Mouse (Mus musculus) olfactory bulb, adult 2 months (tissue): ENCODE measurements at regions not wholly inside any gene's neighbourhood (a gene's known extent, or its start where the extent isn't known, plus 50 kb on each side); places are given as distances from the start of the nearest gene placed in this dataset.

Source experiments
- H3K27ac ChIP-seq: fragments of 200-500 bp; 2 replicates; pipeline ENCODE4 v1.5.1; 2012; ENCODE audit warnings: low read depth, low read length; ENCODE audit not compliant: insufficient read depth
- H3K4me1 ChIP-seq: fragments of 200-500 bp; 2 replicates; pipeline ENCODE4 v1.6.1; 2012; ENCODE audit warnings: low read length; ENCODE audit not compliant: control insufficient read depth, insufficient read depth
- H3K4me3 ChIP-seq: fragments of 200-500 bp; 2 replicates; pipeline ENCODE4 v1.5.1; 2012; ENCODE audit warnings: mild to moderate bottlenecking, low read depth, low read length, moderate library complexity; ENCODE audit not compliant: insufficient read depth
- CTCF ChIP-seq: fragments of 200-500 bp; IDR thresholded peaks from 2 replicates; pipeline ENCODE4 v1.5.1; 2012; ENCODE audit warnings: low read depth, mild to moderate bottlenecking, low read length, moderate library complexity; ENCODE audit not compliant: insufficient read depth
- POLR2A ChIP-seq: fragments of 200-500 bp; IDR thresholded peaks from 2 replicates; pipeline ENCODE4 v1.6.1; 2012; ENCODE audit warnings: mild to moderate bottlenecking, low read depth, low read length, moderate library complexity; ENCODE audit not compliant: insufficient read depth
- WGBS: fragments of 180-500 bp; shearing (Covaris S2); methylation state at CpG from one replicate; pipeline ENCODE4 v1.1.7; 2018; 5-methylcytosine and 5-hydroxymethylcytosine counted together

DNA sequence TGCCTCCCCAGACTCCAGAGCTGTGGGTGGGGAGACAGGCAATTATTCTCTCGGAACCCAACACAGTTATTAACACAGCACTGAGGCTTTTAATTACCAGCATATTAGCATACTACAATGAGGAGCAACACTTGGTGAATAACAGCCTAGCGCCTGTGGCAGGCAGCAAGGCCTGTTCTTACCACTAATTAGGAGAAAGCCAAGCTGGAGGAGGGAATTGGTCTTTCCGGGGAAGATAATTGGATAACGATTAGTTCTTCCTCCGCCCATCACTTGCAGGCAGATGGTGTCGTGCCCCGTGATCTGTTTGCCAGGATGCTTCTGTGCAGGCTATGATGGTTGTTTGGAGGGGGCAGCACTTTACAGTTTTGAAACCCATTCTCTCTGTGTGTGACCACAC lies 62.2 kb upstream of the Kcng1 start:
- TF ChIP-seq POLR2A (no peak), CTCF (no peak)
- Histone ChIP-seq H3K27ac (no peak overlapping the region), H3K4me1 (peaks cover 7% of the 10 kb centered on the region), H3K4me3 (no peak overlapping the region)
- 8% methylated on average over 7 of the region's 7 CpGs for WGBS

DNA sequence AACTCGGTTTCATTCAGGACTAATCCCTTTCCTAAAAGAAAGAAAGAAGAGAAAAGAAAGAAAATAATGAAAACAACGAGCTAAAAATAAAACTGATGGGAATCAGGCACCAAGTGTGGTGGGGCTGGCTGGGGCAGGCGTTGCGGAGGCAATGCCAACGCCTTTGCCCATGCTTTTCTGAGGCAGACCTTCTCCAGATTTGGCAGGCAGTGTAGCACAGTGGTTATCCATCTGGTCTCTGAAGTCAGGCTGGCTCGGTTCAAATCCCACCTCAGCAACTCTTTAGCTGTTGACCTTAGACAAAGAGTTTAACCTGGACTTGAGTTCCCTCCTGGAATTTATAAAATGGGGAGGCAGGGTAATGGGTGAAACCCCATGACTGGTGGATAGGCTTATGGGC lies 57.3 kb upstream of the Kcng1 start:
- no peak overlapping the region for H3K27ac ChIP-seq
- 43% methylated on average over 6 of the region's 6 CpGs for WGBS
- TF ChIP-seq POLR2A (no peak), CTCF (no peak)
- H3K4me1 ChIP-seq: peaks cover under 1% of the 10 kb centered on the region
- H3K4me3 ChIP-seq: no peak overlapping the region

DNA sequence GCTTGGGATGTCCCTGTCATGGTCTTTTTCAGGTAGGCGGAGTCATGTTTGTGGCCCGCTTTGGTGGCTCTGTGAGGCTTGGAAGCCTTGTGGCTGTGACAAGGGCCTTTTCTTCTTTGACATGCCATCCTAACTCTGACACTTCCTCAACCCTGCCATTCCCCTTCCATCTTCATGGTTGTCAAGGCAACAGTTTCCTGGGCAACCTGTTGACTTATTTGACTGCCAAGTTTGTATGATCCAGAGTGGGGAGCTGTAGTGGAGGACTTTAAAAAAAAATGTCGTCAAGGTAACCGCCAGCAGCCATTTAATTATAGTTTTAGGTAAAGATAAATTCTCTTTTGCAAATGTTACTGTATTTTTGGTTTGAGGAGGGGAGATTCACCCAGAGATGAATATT lies 56.8 kb upstream of the Kcng1 start:
- TF ChIP-seq CTCF: no peak
- no peak for TF ChIP-seq POLR2A
- Histone ChIP-seq H3K4me1 (no peaks in the 10 kb centered on the region), H3K4me3 (no peak overlapping the region), H3K27ac (no peak overlapping the region)
- WGBS: 68% methylated on average over 4 of the region's 4 CpGs

DNA sequence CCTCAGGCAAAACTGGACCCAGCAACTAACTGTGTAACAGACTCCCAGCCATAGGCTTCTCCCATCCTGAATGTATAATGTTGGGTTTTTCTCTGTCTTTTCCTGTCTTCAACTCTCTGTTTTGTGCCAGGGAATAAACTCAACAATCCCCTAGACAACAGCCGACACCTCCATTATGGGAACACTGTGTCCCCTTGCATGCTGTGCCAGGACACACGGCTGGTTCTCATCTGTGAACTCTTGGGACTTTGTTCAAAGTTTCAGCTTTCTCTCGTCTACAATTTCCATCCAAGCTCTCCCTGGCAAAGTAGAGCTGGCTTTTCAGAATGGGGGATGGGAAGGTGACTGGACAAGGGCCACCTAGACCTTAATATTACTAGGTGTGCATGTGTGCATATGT lies 56.1 kb upstream of the Kcng1 start:
- H3K27ac ChIP-seq: no peak overlapping the region
- TF ChIP-seq POLR2A (no peak), CTCF (no peak)

DNA sequence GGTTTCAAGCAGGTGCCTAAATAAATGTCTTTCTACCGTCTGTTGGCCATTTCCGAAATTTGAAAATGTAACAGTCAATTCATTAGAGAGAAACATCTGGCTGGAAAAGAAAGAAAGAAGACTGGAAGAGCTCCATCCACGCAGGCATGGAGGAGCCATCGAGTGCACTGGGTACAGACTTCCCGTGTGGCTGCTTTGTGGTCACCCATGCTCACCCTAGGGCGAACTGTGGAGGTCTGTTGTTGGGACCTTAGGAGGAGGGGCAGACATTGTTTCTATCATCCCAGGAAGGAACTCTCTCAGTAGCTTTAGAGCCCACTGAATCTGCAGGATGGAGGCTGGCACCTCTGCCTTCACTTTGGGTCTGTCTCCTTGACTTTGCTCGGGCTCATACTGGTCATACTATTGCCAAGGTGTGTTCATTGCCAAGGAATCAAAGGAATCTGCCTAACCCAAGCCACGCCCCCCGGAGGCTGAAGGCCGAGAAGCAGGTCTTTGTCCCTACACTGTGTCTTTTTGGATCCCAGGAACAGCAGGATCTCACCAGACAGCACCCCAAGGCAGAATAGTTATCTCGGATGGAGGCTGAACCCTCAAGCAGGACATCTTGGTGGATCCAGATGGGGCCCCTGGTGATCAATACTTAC lies 54.3 kb upstream of the Kcng1 start:
- TF ChIP-seq CTCF (no peak), POLR2A (no peak)
- H3K27ac ChIP-seq: no peak overlapping the region
- 91% methylated on average over 11 of the region's 11 CpGs for WGBS
- no peak overlapping the region for H3K4me3 ChIP-seq
- H3K4me1 ChIP-seq: no peaks in the 10 kb centered on the region

More for the DNA sequence above, 56.1 kb upstream of the Kcng1 start:
- 70% methylated on average over 3 of the region's 3 CpGs for WGBS
- Histone ChIP-seq H3K4me1 (no peaks in the 10 kb centered on the region), H3K4me3 (no peak overlapping the region)

DNA sequence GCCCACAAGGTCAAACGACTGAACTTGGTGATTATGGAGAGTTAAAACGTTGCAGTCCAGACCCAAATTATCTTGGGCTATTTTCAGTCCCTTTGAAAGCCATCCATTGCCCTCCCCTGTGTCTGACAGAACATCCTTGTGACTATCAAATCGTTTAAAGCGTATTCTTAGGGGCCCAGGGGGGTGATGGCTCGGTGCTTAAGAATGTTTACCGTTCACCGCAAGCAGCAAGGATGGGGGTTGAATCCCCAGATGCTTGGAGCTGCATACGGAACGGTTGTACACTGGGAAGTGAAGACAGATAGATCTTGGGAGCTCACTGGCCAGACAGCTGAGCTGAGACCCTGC lies 52.7 kb upstream of the Kcng1 start:
- TF ChIP-seq POLR2A: no peak
- TF ChIP-seq CTCF: no peak
- Histone ChIP-seq H3K4me3 (no peak overlapping the region), H3K27ac (no peak overlapping the region), H3K4me1 (no peaks in the 10 kb centered on the region)
- WGBS: 55% methylated on average over 9 of the region's 9 CpGs

DNA sequence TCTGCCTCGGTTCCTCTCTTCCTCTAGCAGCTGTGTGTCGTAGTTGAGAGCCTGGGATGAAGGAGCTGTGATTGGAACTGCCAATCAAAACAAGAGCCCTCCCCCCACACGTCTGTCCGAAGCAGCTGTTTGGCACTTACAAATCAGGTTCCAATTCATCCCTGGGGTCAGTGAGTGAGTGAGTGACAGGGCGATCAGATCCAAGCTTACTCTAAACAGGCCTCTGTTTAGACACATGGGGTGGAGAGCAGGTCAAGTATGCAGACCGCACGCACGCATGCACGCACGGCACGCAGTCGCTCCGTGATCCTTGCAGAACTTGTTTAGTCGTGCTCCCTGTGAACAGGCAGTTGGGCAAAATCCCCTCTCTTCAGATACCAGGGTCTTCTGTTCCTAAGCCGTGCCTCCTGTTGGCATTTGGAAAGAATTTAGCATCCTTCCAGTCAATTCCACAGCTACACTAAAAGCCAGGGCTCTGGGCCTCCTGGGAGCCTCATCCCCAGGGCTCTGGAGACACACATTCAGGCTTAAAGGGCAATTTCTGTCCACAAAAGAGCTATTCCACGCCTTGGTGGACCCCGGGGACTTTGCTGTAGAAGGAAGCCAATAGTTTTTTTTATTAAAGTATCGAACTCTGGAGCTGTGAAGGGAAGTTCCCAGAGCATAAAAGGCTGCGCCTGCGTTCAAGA lies 52.2 kb upstream of the Kcng1 start:
- Histone ChIP-seq H3K4me3 (no peak overlapping the region), H3K27ac (no peak overlapping the region), H3K4me1 (no peaks in the 10 kb centered on the region)
- WGBS: 77% methylated on average over 20 of the region's 20 CpGs
- no peak for TF ChIP-seq POLR2A
- TF ChIP-seq CTCF: no peak

DNA sequence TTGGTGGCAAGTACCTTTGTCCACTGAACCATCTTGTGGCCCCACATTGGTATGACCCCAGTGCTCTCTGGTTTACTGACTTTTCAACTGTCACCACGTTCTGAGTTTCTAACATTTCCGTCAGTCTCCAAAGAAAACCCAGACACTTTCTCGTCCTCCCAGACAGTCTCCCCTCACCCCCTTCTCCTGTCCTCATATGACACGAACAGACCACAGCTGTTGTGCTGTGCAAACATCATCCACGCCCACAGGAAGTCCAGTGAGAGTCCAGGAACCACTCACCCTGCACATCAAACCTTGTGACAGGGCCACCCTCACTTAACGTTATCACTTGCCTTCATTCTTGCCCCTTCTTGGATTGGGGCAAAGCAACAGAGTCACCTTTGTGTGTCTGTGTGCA lies 51.4 kb upstream of the Kcng1 start:
- Histone ChIP-seq H3K27ac (no peak overlapping the region), H3K4me3 (no peak overlapping the region), H3K4me1 (no peaks in the 10 kb centered on the region)
- 89% methylated on average over 6 of the region's 6 CpGs for WGBS
- no peak for TF ChIP-seq POLR2A
- no peak for TF ChIP-seq CTCF
